Mouse (Mus musculus) limb, embryonic 14.5 days (tissue): ENCODE measurements around the gene Notch3. TPM values are rescaled to one million over a fixed set of nuclear protein-coding genes. Genes with fewer than 3 reads are reported as not detected.

Experiments
- ATAC-seq: fragments of 200-750 bp; cut with Nextera tagmentation; 2 replicates; pipeline ENCODE4 v1.8.0; 2017; ENCODE audit warnings: low read depth, moderate number of reproducible peaks, moderate TSS enrichment; ENCODE audit not compliant: low FRiP score
- DNase-seq: peaks from one replicate; pipeline ENCODE4 v3.0.0-alpha.2; 2015; ENCODE audit warnings: low spot score
- H3K27ac ChIP-seq: fragments of 300-500 bp; sonication (generic); replicated peaks from 2 replicates; pipeline ENCODE4 v1.5.1; 2014; ENCODE audit warnings: low read depth, mild to moderate bottlenecking, low read length, moderate library complexity, mixed read lengths
- H3K27me3 ChIP-seq: fragments of 300-500 bp; sonication (generic); 2 replicates; pipeline ENCODE4 v1.6.1; 2014; ENCODE audit warnings: low read length, mixed read lengths; ENCODE audit not compliant: control insufficient read depth, insufficient read depth
- H3K36me3 ChIP-seq: fragments of 300-500 bp; sonication (generic); 2 replicates; pipeline ENCODE4 v1.6.1; 2014; ENCODE audit warnings: mild to moderate bottlenecking, low read length, moderate library complexity, mixed read lengths; ENCODE audit not compliant: control insufficient read depth, insufficient read depth
- H3K4me1 ChIP-seq: fragments of 300-500 bp; sonication (generic); 2 replicates; pipeline ENCODE4 v1.6.1; 2014; ENCODE audit warnings: antibody characterized with exemption, low read length, mixed read lengths; ENCODE audit not compliant: control insufficient read depth, insufficient read depth
- H3K4me2 ChIP-seq: fragments of 300-500 bp; sonication (generic); replicated peaks from 2 replicates; pipeline ENCODE4 v1.6.1; 2014; ENCODE audit warnings: low read depth, mild to moderate bottlenecking, low read length, moderate library complexity; ENCODE audit not compliant: severe bottlenecking
- H3K4me3 ChIP-seq: fragments of 300-500 bp; sonication (generic); replicated peaks from 2 replicates; pipeline ENCODE4 v1.5.1; 2014; ENCODE audit warnings: low read length
- H3K9ac ChIP-seq: fragments of 300-500 bp; sonication (generic); 2 replicates; pipeline ENCODE4 v1.6.1; 2014; ENCODE audit warnings: mild to moderate bottlenecking, low read depth, low read length, moderate library complexity; ENCODE audit not compliant: severe bottlenecking
- H3K9me3 ChIP-seq: fragments of 300-500 bp; sonication (generic); 2 replicates; pipeline ENCODE4 v1.6.1; 2016; ENCODE audit warnings: low read length; ENCODE audit not compliant: control insufficient read depth
- POLR2A ChIP-seq: fragments of 200-500 bp; IDR thresholded peaks from 2 replicates; pipeline ENCODE4 v1.8.0; 2012; ENCODE audit warnings: inconsistent platforms, mild to moderate bottlenecking, moderate library complexity, borderline replicate concordance; ENCODE audit not compliant: insufficient read depth, insufficient read length; ENCODE audit errors: extremely low read depth
- WGBS: fragments of 180-500 bp; shearing (Covaris S2); extraction: QIAGEN DNeasy Blood & Tissue Kit; methylation state at CpG from one replicate; pipeline ENCODE4 v1.1.7; 2014; 5-methylcytosine and 5-hydroxymethylcytosine counted together
- polyA plus RNA-seq, 2 experiments: library from polyadenylated mRNA; depleted of rRNA in 1 of 2; stranded (reverse) in 1 of 2; unstranded in 1 of 2; fragments of >200 nt; fragmentation: Nextera tagmentation in 1 of 2; extraction: Ambion mirVana in 1 of 2; gene quantifications; 2 replicates each; pipeline versions ENCODE4 v1.2.1 to v1.2.3; 2012 to 2014

Gene Notch3
- polyA plus RNA-seq, 2 experiments, result 19.4 to 50.0 TPM

GRCm38 (mm10) chr17:32132087-32132486 is 34.6 kb downstream of the Notch3 start:
- TF ChIP-seq POLR2A, result no peak
- Histone ChIP-seq H3K4me3 (no peak overlapping the region), H3K4me2 (no peak overlapping the region), H3K27me3 (no peaks in the 10 kb centered on the region), H3K36me3 (peaks cover 85% of the 10 kb centered on the region), H3K9me3 (no peaks in the 10 kb centered on the region), H3K9ac (no peak overlapping the region), H3K27ac (no peak overlapping the region), H3K4me1 (no peaks in the 10 kb centered on the region)
- WGBS, result 94% methylated on average over 11 of the region's 11 CpGs
- DNase-seq (no peak), ATAC-seq (no peak)

GRCm38 (mm10) chr17:32130506-32130905 is 36.1 kb downstream of the Notch3 start:
- ATAC-seq (no peak), DNase-seq (no peak)
- TF ChIP-seq POLR2A, result no peak
- 93% methylated on average over 9 of the region's 9 CpGs for WGBS
- Histone ChIP-seq H3K4me2 (no peak overlapping the region), H3K4me3 (no peak overlapping the region), H3K9me3 (no peaks in the 10 kb centered on the region), H3K27ac (no peak overlapping the region), H3K4me1 (no peaks in the 10 kb centered on the region), H3K9ac (no peak overlapping the region), H3K27me3 (no peaks in the 10 kb centered on the region), H3K36me3 (peaks cover 86% of the 10 kb centered on the region)

GRCm38 (mm10) chr17:32127195-32127594 is 39.5 kb downstream of the Notch3 start:
- no peak overlapping the region for H3K9ac ChIP-seq
- no peaks in the 10 kb centered on the region for H3K27me3 ChIP-seq
- ATAC-seq, result no peak
- no peak for DNase-seq
- H3K27ac ChIP-seq, result no peak overlapping the region
- H3K36me3 ChIP-seq, result peaks cover 76% of the 10 kb centered on the region
- no peak for TF ChIP-seq POLR2A
- H3K4me3 ChIP-seq, result no peak overlapping the region
- H3K4me2 ChIP-seq, result no peak overlapping the region
- no peaks in the 10 kb centered on the region for H3K4me1 ChIP-seq
- no peaks in the 10 kb centered on the region for H3K9me3 ChIP-seq
- 100% methylated on average over 2 of the region's 2 CpGs for WGBS

- no peaks in the 10 kb centered on the region for H3K9me3 ChIP-seq
- no peak for TF ChIP-seq POLR2A
- no peaks in the 10 kb centered on the region for H3K4me1 ChIP-seq
- no peak overlapping the region for H3K27ac ChIP-seq
- H3K4me3 ChIP-seq, result no peak overlapping the region
- H3K36me3 ChIP-seq, result peaks cover 72% of the 10 kb centered on the region
- ATAC-seq, result no peak
- H3K4me2 ChIP-seq, result no peak overlapping the region
- 84% methylated on average over 3 of the region's 3 CpGs for WGBS
- H3K9ac ChIP-seq, result no peak overlapping the region
- DNase-seq, result no peak
- H3K27me3 ChIP-seq, result no peaks in the 10 kb centered on the region
Measured at GRCm38 (mm10) chr17:32125407-32125806, 41.2 kb downstream of the Notch3 start.

- DNase-seq, result no peak
- no peaks in the 10 kb centered on the region for H3K27me3 ChIP-seq
- 90% methylated on average over 4 of the region's 4 CpGs for WGBS
- peaks cover 1% of the 10 kb centered on the region; the same call in 1 of the 2 replicates for H3K4me1 ChIP-seq
- H3K4me3 ChIP-seq, result no peak overlapping the region
- no peak for ATAC-seq
- H3K4me2 ChIP-seq, result no peak overlapping the region
- TF ChIP-seq POLR2A, result no peak
- H3K36me3 ChIP-seq, result peaks cover 56% of the 10 kb centered on the region
- H3K9ac ChIP-seq, result no peak overlapping the region
- no peaks in the 10 kb centered on the region for H3K9me3 ChIP-seq
- H3K27ac ChIP-seq, result no peak overlapping the region
Measured at GRCm38 (mm10) chr17:32123545-32123944, 43.1 kb downstream of the Notch3 start.

GRCm38 (mm10) chr17:32122587-32122970 is 44.1 kb downstream of the Notch3 start:
- peaks cover 7% of the 10 kb centered on the region for H3K4me1 ChIP-seq
- no peak for ATAC-seq
- H3K9ac ChIP-seq, result no peak overlapping the region
- no peaks in the 10 kb centered on the region for H3K27me3 ChIP-seq
- 78% methylated on average over 14 of the region's 14 CpGs for WGBS
- H3K9me3 ChIP-seq, result no peaks in the 10 kb centered on the region
- H3K4me2 ChIP-seq, result no peak overlapping the region
- H3K36me3 ChIP-seq, result peaks cover 47% of the 10 kb centered on the region
- no peak for TF ChIP-seq POLR2A
- DNase-seq, result no peak
- no peak overlapping the region for H3K27ac ChIP-seq
- H3K4me3 ChIP-seq, result no peak overlapping the region
